Mouse (Mus musculus) erythroblast, embryonic 14.5 days (primary cell): ENCODE data around the gene Pth.

Experiments
- GATA1 ChIP-seq: IDR thresholded peaks from 2 replicates; pipeline ENCODE4 v1.6.1; 2012; ENCODE audit warnings: low read length, inconsistent platforms, mixed read lengths
- TAL1 ChIP-seq: IDR thresholded peaks from 3 replicates; pipeline ENCODE4 v1.6.1; 2012; ENCODE audit warnings: low read length, inconsistent platforms, mixed read lengths

DNA sequence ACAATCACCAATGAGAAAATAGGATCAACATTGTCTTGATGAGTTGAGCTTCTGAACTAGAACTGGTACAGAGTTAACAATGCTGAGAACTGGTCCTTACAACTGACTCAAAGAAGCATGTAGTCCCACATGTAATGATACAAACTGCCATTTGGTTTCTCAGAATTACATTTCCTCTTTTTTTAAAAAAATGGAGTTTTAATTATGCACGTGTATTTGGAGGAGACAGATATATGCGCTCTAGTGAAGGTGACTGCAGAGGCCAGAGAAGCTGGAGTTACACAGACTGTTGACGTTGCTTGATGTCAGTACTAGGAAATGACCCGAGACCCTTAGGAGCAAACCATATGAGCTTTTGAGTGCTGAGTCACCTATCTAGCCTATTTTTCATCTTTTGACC lies 8.3 kb upstream of the Pth start:
- TF ChIP-seq GATA1 (no peak), TAL1 (no peak)
